Mouse (Mus musculus) gastrocnemius, postnatal 10 days (tissue): ENCODE results near the gene Zbtb8a. TPM values are rescaled to one million over a fixed set of nuclear protein-coding genes. Genes with fewer than 3 reads are reported as not detected.
A peak's percentile ranks its signal among the peaks of the same experiment; 100 is the strongest.

Experiments used
- DNase-seq: peaks from one replicate; pipeline ENCODE4 v3.0.0; 2021; ENCODE audit warnings: mixed read lengths
- total RNA-seq, 2 experiments: library from RNA; stranded (reverse); gene quantifications; 2 replicates each; pipeline ENCODE4 v1.2.3; 2021

Zbtb8a gene
- total RNA-seq, 2 experiments from 2014 or later, result 2.9 to 4.7 TPM

DNA sequence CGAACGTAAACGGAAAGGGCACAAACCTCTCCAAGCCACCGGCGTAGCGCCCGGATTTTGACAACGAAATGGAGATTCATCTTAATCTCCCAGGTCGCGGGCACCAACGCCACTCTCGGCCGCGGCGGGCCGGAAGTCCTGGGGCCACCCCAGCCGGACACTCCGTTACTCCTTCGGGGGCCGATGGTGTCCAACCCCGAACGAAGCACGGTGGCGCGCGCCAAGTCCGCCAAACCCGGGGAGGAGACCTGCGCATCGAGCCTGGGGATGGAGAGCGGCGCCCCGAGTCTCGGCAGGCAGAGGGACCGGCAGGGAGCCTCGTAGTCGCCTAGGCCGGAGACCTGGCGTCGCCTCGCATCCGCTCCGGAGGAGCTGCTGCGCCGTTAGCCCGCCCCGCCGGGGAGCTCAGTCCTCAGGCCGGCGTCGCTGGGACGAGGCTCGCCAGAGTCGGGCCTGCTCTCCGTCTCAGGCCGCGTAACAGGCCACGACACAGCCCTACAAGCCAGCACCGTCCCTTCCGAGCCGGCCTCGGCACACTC is 43.2 kb downstream of the Zbtb8a start:
- peak; percentile 68 for DNase-seq

GRCm38 (mm10) chr4:129332846-129333245 is 45.1 kb downstream of the Zbtb8a start:
- DNase-seq, result no peak

GRCm38 (mm10) chr4:129326191-129326590 is 51.7 kb downstream of the Zbtb8a start:
- DNase-seq, result no peak

- no peak for DNase-seq
Measured at GRCm38 (mm10) chr4:129324756-129325155, 53.2 kb downstream of the Zbtb8a start.

- DNase-seq, result no peak
Measured at GRCm38 (mm10) chr4:129323491-129323890, 54.4 kb downstream of the Zbtb8a start.

- no peak for DNase-seq
Measured at GRCm38 (mm10) chr4:129322042-129322441, 55.9 kb downstream of the Zbtb8a start.

DNA sequence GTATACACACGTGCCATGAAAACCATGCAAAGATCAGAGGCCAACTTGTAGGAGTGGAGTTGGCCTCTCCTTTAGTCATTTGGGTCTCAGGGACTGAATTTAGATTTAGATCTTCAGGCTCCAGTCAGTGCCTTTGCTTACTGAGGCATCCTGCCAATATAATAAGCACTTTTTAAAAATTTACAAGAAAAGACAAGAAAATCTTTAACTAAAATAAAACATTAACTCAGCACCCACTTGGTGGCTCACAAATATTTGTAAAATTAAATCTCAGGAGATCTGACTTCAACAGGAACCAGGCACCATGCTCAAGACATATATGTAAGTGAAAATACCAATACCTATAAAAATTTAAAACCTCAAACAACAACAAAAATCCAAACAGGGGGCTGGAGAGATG is 57.0 kb downstream of the Zbtb8a start:
- DNase-seq, result no peak

DNA sequence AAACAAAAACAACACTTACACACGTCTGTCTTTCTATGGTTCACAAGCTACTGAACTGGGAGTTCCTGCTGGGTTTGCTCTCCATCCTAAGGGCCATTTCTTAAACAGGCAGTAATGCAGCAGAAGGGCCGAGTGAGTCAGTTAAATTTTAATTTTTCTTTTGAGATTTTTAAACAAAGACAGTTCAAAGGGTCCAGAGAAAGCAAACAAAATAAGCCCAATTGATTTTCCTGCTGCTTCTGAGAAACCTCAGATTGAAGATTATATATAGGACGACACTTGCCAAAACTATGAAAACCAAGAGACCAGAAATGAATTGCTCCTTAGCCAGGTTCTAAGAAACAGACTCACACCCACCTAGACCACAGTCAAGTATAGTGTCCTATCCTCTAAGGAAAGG is 64.0 kb downstream of the Zbtb8a start:
- DNase-seq, result no peak

DNA sequence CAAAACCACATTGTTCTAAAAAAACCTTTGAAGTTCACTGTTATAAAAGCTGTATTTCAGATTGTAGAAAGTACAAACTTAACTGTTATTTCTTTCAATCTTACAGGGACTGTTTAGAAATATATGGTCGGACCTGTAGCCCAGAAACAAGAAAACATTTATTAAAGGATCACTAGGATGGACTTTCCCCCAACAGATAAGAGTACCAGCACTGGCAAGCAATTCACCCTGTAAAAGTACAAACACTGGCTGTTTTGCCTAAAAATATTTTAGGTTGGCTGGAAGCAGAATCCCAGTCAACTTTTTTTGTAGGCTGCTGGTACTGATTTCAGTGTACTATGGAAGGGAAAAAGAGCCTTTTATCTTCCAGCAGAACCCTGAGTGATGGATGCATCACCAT is 70.0 kb downstream of the Zbtb8a start:
- DNase-seq, result no peak

DNA sequence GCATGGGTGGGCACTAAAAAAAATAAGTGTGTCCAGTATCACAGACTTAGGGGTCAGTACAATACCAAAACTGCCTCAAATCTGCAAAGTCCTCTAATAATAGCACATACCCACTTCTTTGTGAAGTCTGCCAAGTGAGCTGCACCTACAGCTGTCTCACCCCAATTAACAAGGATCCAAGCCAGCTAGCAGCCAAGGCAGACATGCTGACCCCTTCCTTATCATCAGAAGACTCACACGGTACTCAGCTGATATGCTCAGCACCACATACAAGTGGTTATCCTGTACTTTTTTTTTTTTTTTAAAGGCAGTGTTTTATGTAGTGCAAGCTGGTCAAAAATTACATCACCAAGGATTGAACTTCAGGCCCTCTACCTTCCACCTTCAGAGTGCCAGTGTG is 73.6 kb downstream of the Zbtb8a start:
- no peak for DNase-seq

DNA sequence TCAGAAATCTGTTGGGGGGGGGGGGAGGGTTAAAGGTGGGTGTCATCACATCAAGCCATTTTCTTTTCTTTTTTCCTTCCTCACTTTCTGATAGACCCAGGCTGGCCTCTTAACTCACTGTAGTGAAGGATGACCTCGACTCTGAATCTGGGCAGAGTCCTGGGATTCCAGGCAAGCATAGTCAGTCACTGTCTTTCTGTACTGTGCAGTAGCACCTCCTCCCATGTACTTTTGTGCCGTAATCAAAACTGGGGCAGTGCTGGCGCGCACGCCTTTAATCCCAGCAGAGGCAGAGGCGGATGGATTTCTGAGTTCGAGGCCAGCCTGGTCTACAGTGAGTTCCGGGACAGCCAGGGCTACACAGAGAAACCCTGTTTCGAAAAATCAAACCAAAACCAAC is 74.1 kb downstream of the Zbtb8a start:
- DNase-seq, result no peak

Other genes with a start within 250 kb of the Zbtb8a start
- gene Fndc5, start 241.1 kb downstream of the Zbtb8a start, total RNA-seq, result 10 to 100 TPM; 33.6 to 37.4 TPM
- gene S100pbp, start 188.4 kb downstream of the Zbtb8a start, total RNA-seq, result 10 to 100 TPM in 1 of 2 experiments, 1 to 10 TPM in 1; 8.3 to 13.3 TPM
- gene Yars, start 188.4 kb downstream of the Zbtb8a start, total RNA-seq, result 10 to 100 TPM; 35.5 to 48.5 TPM
- 1 to 10 TPM; 2.6 to 4.9 TPM for gene C77080, start 116.7 kb downstream of the Zbtb8a start, total RNA-seq
- 10 to 100 TPM; 63.6 to 64.4 TPM for gene Sync, start 90.5 kb downstream of the Zbtb8a start, total RNA-seq
- gene Rbbp4, start 42.7 kb downstream of the Zbtb8a start, total RNA-seq, result 10 to 100 TPM; 96.7 to 98.5 TPM
- 10 to 100 TPM; 24.2 to 25.4 TPM for gene Zbtb8os, start 42.4 kb downstream of the Zbtb8a start, total RNA-seq
- not detected for gene Zbtb8b, start 62.7 kb upstream of the Zbtb8a start, total RNA-seq
- 10 to 100 TPM; 24.7 to 32.4 TPM for gene Bsdc1, start 83.5 kb upstream of the Zbtb8a start, total RNA-seq
- gene Tssk3, start 112.9 kb upstream of the Zbtb8a start, total RNA-seq, result not detected
- gene Fam229a, start 113.1 kb upstream of the Zbtb8a start, total RNA-seq, result not detected
- 10 to 100 TPM; 24.4 to 31.8 TPM for gene Marcksl1, start 135.5 kb upstream of the Zbtb8a start, total RNA-seq
- gene Hdac1, start 164.6 kb upstream of the Zbtb8a start, total RNA-seq, result 10 to 100 TPM; 23.9 to 29.8 TPM
- gene Lck, start 195.5 kb upstream of the Zbtb8a start, total RNA-seq, result under 1 TPM in 1 of 2 experiments, not detected in 1; 0.59 TPM
- gene Fam167b, start 200.4 kb upstream of the Zbtb8a start, total RNA-seq, result 1 to 10 TPM in 1 of 2 experiments, under 1 TPM in 1; 0.80 to 1.3 TPM
- 100 to 1,000 TPM; 149 to 151 TPM for gene Eif3i, start 222.5 kb upstream of the Zbtb8a start, total RNA-seq
- gene Tmem234, start 222.6 kb upstream of the Zbtb8a start, total RNA-seq, result 10 to 100 TPM; 42.3 to 47.0 TPM
- 1 to 10 TPM in 1 of 2 experiments, under 1 TPM in 1; 0.61 to 2.6 TPM for gene Dcdc2b, start 236.1 kb upstream of the Zbtb8a start, total RNA-seq
- 10 to 100 TPM; 12.7 to 14.6 TPM for gene Iqcc, start 241.0 kb upstream of the Zbtb8a start, total RNA-seq
- 10 to 100 TPM; 59.5 to 60.6 TPM for gene Ccdc28b, start 245.8 kb upstream of the Zbtb8a start, total RNA-seq